21 mouse cellular contexts compared by ENCODE assay signal in genomic region chr9:30446126-30446525, GRCm38 (mm10). TPM values are rescaled to one million over a fixed set of nuclear protein-coding genes. Genes with fewer than 3 reads are reported as not detected.
DNase-seq lines count a peak whose midpoint lies in the region; ATAC-seq and TF ChIP-seq lines count a peak whose summit lies in the region.
"Had no signal": no experiment of that assay in that cellular context is flagged by ENCODE, and none has a peak within 500 bp of the region (broad histone marks: within the 10 kb centered on the region; RNA-seq: fewer than 3 reads in every experiment).

No protein-coding gene starts in this region.

- intact Hi-C loops in heart, postnatal 36 days (cut with DNase I) = no loop called here
- intact Hi-C loops in heart, postnatal 10 days (cut with DNase I) = loop anchor here (2.0 to 5.0 kb wide), 2 partner anchors 495 to 636 kb away; no protein-coding TSS in a partner anchor

- H3K9ac ChIP-seq in heart, postnatal 0 days (replicated peaks; ENCODE audit: low read depth, low read length) = no peak overlapping the region
- H3K9ac ChIP-seq in intestine, embryonic 16.5 days (ENCODE audit: low read depth, low read length) = no peak overlapping the region
- no peak overlapping the region for H3K9ac ChIP-seq in stomach, embryonic 15.5 days
- H3K9ac ChIP-seq: limb, embryonic 12.5 days; liver, embryonic 13.5 days; midbrain, embryonic 13.5 days; neural tube, embryonic 15.5 days had no signal

- H3K4me1 ChIP-seq in heart, postnatal 0 days (ENCODE audit: control insufficient read depth, insufficient read depth) = peaks cover 6% of the 10 kb centered on the region; the same call in 1 of the 2 replicates
- H3K4me1 ChIP-seq in intestine, embryonic 16.5 days (ENCODE audit: control insufficient read depth, insufficient read depth, low read length) = peaks cover 4% of the 10 kb centered on the region; the same call in 1 of the 2 replicates
- H3K4me1 ChIP-seq in stomach, embryonic 15.5 days = no peaks in the 10 kb centered on the region
- H3K4me1 ChIP-seq: liver, embryonic 13.5 days; midbrain, embryonic 13.5 days had no signal

- 92% methylated on average over 1 of the region's 1 CpGs for WGBS in heart, postnatal 0 days
- 87% methylated on average over 1 of the region's 1 CpGs for WGBS in intestine, embryonic 16.5 days
- WGBS in stomach, embryonic 15.5 days = 86% methylated on average over 1 of the region's 1 CpGs

- H3K27ac ChIP-seq in heart, postnatal 0 days (ENCODE audit: low read depth) = peak overlapping the region; percentile 88
- peak overlapping the region; percentile 74 for H3K27ac ChIP-seq in intestine, embryonic 16.5 days (ENCODE audit: low read length)
- peak overlapping the region; percentile 81 for H3K27ac ChIP-seq in stomach, embryonic 15.5 days
- H3K27ac ChIP-seq: forebrain, embryonic 10.5 days; limb, embryonic 12.5 days; liver, embryonic 13.5 days; midbrain, embryonic 13.5 days; neural tube, embryonic 15.5 days had no signal

- TF ChIP-seq CTCF in heart, postnatal 0 days (IDR thresholded peaks at IDR 0.05; ENCODE audit: low read depth) = no peak

- H3K9me3 ChIP-seq in heart, postnatal 0 days (replicated peaks; ENCODE audit: control insufficient read depth, low read length) = no peaks in the 10 kb centered on the region
- H3K9me3 ChIP-seq in intestine, embryonic 16.5 days (ENCODE audit: control insufficient read depth, low read length) = no peaks in the 10 kb centered on the region
- no peaks in the 10 kb centered on the region for H3K9me3 ChIP-seq in stomach, embryonic 15.5 days
- H3K9me3 ChIP-seq: forebrain, embryonic 10.5 days; limb, embryonic 12.5 days; liver, embryonic 13.5 days; midbrain, embryonic 13.5 days; neural tube, embryonic 15.5 days had no signal

- H3K4me3 ChIP-seq in heart, postnatal 0 days (ENCODE audit: low read depth, low read length) = no peak overlapping the region
- no peak overlapping the region for H3K4me3 ChIP-seq in intestine, embryonic 16.5 days (ENCODE audit: low read length)
- no peak overlapping the region for H3K4me3 ChIP-seq in stomach, embryonic 15.5 days (replicated peaks)
- H3K4me3 ChIP-seq: forebrain, embryonic 10.5 days; limb, embryonic 12.5 days; liver, embryonic 13.5 days; midbrain, embryonic 13.5 days; myocyte; neural tube, embryonic 15.5 days had no signal

- peak; percentile 51 for DNase-seq in heart, adult 11 months
- no peak for DNase-seq in heart, postnatal 36 days
- DNase-seq in heart, postnatal 0 days (ENCODE audit: low spot score) = no peak
- DNase-seq in heart, postnatal 10 days = no peak
- DNase-seq in Muller cell, postnatal 12 days (ENCODE audit: inconsistent ontology term) = no peak
- DNase-seq in frontal cortex, postnatal 14 days (ENCODE audit: low spot score in 2 of 2) = no peak
- DNase-seq: adrenal gland, adult 8-10 months; cerebellum, postnatal 10 days; gastrocnemius, postnatal 14 days; kidney, postnatal 14 days; liver, embryonic 13.5 days; retina, postnatal 1 day; right cerebral cortex, postnatal 4 days had no signal

- peaks cover 47% of the 10 kb centered on the region for H3K36me3 ChIP-seq in heart, postnatal 0 days (replicated peaks; ENCODE audit: control insufficient read depth, insufficient read depth, low read length)
- H3K36me3 ChIP-seq in intestine, embryonic 16.5 days (ENCODE audit: control insufficient read depth, insufficient read depth, low read length) = no peaks in the 10 kb centered on the region
- H3K36me3 ChIP-seq in stomach, embryonic 15.5 days = peaks cover 16% of the 10 kb centered on the region

- H3K27me3 ChIP-seq in heart, postnatal 0 days (ENCODE audit: control insufficient read depth, insufficient read depth, low read length) = no peaks in the 10 kb centered on the region
- H3K27me3 ChIP-seq in intestine, embryonic 16.5 days (replicated peaks; ENCODE audit: control insufficient read depth, insufficient read depth, low read length) = no peaks in the 10 kb centered on the region
- no peaks in the 10 kb centered on the region for H3K27me3 ChIP-seq in stomach, embryonic 15.5 days (replicated peaks)
- H3K27me3 ChIP-seq: limb, embryonic 12.5 days; liver, embryonic 13.5 days; midbrain, embryonic 13.5 days; neural tube, embryonic 15.5 days had no signal

- TF ChIP-seq EP300 in heart, postnatal 0 days (IDR thresholded peaks at IDR 0.05; ENCODE audit: low read depth) = no peak

- no peak for ATAC-seq in heart, postnatal 0 days (ENCODE audit: insufficient read depth, low read depth)
- no peak for ATAC-seq in intestine, embryonic 16.5 days
- ATAC-seq in stomach, embryonic 15.5 days (ENCODE audit: insufficient read depth, low FRiP score, low read depth) = no peak
- ATAC-seq: inflammation-experienced regulatory T-cells, adult 6 months; midbrain, embryonic 13.5 days had no signal

- H3K4me2 ChIP-seq in heart, postnatal 0 days (ENCODE audit: low read depth, low read length) = no peak overlapping the region
- H3K4me2 ChIP-seq in intestine, embryonic 16.5 days (ENCODE audit: low read depth, low read length) = no peak overlapping the region
- H3K4me2 ChIP-seq in stomach, embryonic 15.5 days = no peak overlapping the region
- H3K4me2 ChIP-seq: limb, embryonic 12.5 days; liver, embryonic 13.5 days; midbrain, embryonic 13.5 days; neural tube, embryonic 15.5 days had no signal

RNA-seq across cellular contexts. Expression of gene Snx19, which starts 19.2 kb away (rescaled TPM):
- total RNA-seq in heart, postnatal 36 days (2021) = 10 to 100 TPM; 23.5 to 24.2 TPM
- total RNA-seq in heart, postnatal 0 days (2014; rRNA removed; ENCODE audit: low replicate concordance) = 19.9 and 20.8 TPM in 2 replicates
- polyA plus RNA-seq in heart, postnatal 0 days (2015; fragmentation: Nextera tagmentation; extraction: Ambion mirVana) = 9.9 and 12.0 TPM in 2 replicates
- total RNA-seq in heart, postnatal 10 days (2021) = 10 to 100 TPM; 26.0 to 30.5 TPM
- 14.4 and 14.6 TPM in 2 replicates for polyA plus RNA-seq in intestine, embryonic 16.5 days (2015; fragmentation: Nextera tagmentation; extraction: Ambion mirVana)
- polyA plus RNA-seq in stomach, embryonic 15.5 days (2015; fragmentation: Nextera tagmentation; extraction: Ambion mirVana) = 15.3 and 17.7 TPM in 2 replicates
